Mouse (Mus musculus) embryonic facial prominence, embryonic 15.5 days (tissue): Measurements from ENCODE around the gene Kcnh8. TPM values are rescaled to one million over a fixed set of nuclear protein-coding genes. Genes with fewer than 3 reads are reported as not detected.

ENCODE experiments used
- ATAC-seq: fragments of 200-750 bp; cut with Nextera tagmentation; 2 replicates; pipeline ENCODE4 v1.8.0; 2017; ENCODE audit warnings: low read depth, moderate TSS enrichment; ENCODE audit not compliant: insufficient number of reproducible peaks, low FRiP score, low TSS enrichment
- H3K27ac ChIP-seq: fragments of 300-500 bp; sonication (generic); replicated peaks from 2 replicates; pipeline ENCODE4 v1.5.1; 2015; ENCODE audit warnings: mild to moderate bottlenecking, inconsistent platforms
- H3K27me3 ChIP-seq: fragments of 300-500 bp; sonication (generic); 2 replicates; pipeline ENCODE4 v1.6.1; 2015; ENCODE audit warnings: inconsistent platforms
- H3K36me3 ChIP-seq: fragments of 300-500 bp; sonication (generic); 2 replicates; pipeline ENCODE4 v1.6.1; 2015; ENCODE audit warnings: mild to moderate bottlenecking, inconsistent platforms
- H3K4me1 ChIP-seq: fragments of 300-500 bp; sonication (generic); 2 replicates; pipeline ENCODE4 v1.6.1; 2015; ENCODE audit warnings: inconsistent platforms
- H3K4me2 ChIP-seq: fragments of 300-500 bp; sonication (generic); replicated peaks from 2 replicates; pipeline ENCODE4 v1.6.1; 2015; ENCODE audit warnings: mild to moderate bottlenecking, inconsistent platforms
- H3K4me3 ChIP-seq: fragments of 300-500 bp; sonication (generic); replicated peaks from 2 replicates; pipeline ENCODE4 v1.5.1; 2015; ENCODE audit warnings: mild to moderate bottlenecking, inconsistent platforms
- H3K9ac ChIP-seq: fragments of 300-500 bp; sonication (generic); 2 replicates; pipeline ENCODE4 v1.6.1; 2015; ENCODE audit warnings: inconsistent platforms
- H3K9me3 ChIP-seq: fragments of 300-500 bp; sonication (generic); replicated peaks from 2 replicates; pipeline ENCODE4 v1.6.1; 2016; ENCODE audit warnings: inconsistent platforms
- WGBS: fragments of 180-500 bp; shearing (Covaris S2); methylation state at CpG from one replicate; pipeline ENCODE4 v1.1.7; 2015; 5-methylcytosine and 5-hydroxymethylcytosine counted together
- polyA plus RNA-seq: library from polyadenylated mRNA; unstranded; fragments of >200 nt; fragmentation: Nextera tagmentation; extraction: Ambion mirVana; gene quantifications from 2 replicates; pipeline ENCODE4 v1.2.1, GENCODE M21; 2015

The Kcnh8 gene
- polyA plus RNA-seq, result 0.83 and 0.87 TPM in 2 replicates

GRCm38 (mm10) chr17:52602093-52602780 is at the start of gene Kcnh8:
Gene Kcnh8, plus strand, starts transcription at chr17:52602709.
- no peak within 1 kb of the TSS for H3K9ac ChIP-seq
- ATAC-seq, result peak; percentile 70
- no peaks in the 10 kb centered on the region for H3K9me3 ChIP-seq
- peaks cover 30% of the 10 kb centered on the region for H3K27me3 ChIP-seq
- peak within 1 kb of the TSS; percentile 41 for H3K4me3 ChIP-seq
- peak within 1 kb of the TSS; percentile 71 for H3K4me2 ChIP-seq
- 1% methylated on average over 40 of the region's 40 CpGs for WGBS
- peaks cover 14% of the 10 kb centered on the region for H3K4me1 ChIP-seq
- H3K27ac ChIP-seq, result no peak within 1 kb of the TSS
- no peaks in the 10 kb centered on the region for H3K36me3 ChIP-seq

- no peak overlapping the region for H3K27ac ChIP-seq
- no peaks in the 10 kb centered on the region for H3K4me1 ChIP-seq
- no peaks in the 10 kb centered on the region for H3K36me3 ChIP-seq
- H3K9ac ChIP-seq, result no peak overlapping the region
- ATAC-seq, result no peak
- WGBS, result 25% methylated on average over 13 of the region's 13 CpGs
- no peak overlapping the region for H3K4me2 ChIP-seq
- H3K9me3 ChIP-seq, result no peaks in the 10 kb centered on the region
- H3K4me3 ChIP-seq, result no peak overlapping the region
- H3K27me3 ChIP-seq, result no peaks in the 10 kb centered on the region
Observed at GRCm38 (mm10) chr17:52559961-52560720, 42.4 kb upstream of the Kcnh8 start.

- ATAC-seq, result no peak
Observed at GRCm38 (mm10) chr17:52565467-52566155, 36.9 kb upstream of the Kcnh8 start.

GRCm38 (mm10) chr17:52569584-52570270 is 32.8 kb upstream of the Kcnh8 start:
- H3K27ac ChIP-seq, result no peak overlapping the region
- 71% methylated on average over 4 of the region's 4 CpGs for WGBS
- H3K36me3 ChIP-seq, result no peaks in the 10 kb centered on the region
- no peaks in the 10 kb centered on the region for H3K4me1 ChIP-seq
- no peaks in the 10 kb centered on the region for H3K27me3 ChIP-seq
- H3K9ac ChIP-seq, result no peak overlapping the region
- no peak overlapping the region for H3K4me2 ChIP-seq
- H3K4me3 ChIP-seq, result no peak overlapping the region
- ATAC-seq, result no peak
- no peaks in the 10 kb centered on the region for H3K9me3 ChIP-seq

More at GRCm38 (mm10) chr17:52565467-52566155, 36.9 kb upstream of the Kcnh8 start:
- no peak overlapping the region for H3K9ac ChIP-seq
- no peak overlapping the region for H3K4me2 ChIP-seq
- H3K4me3 ChIP-seq, result no peak overlapping the region
- no peaks in the 10 kb centered on the region for H3K4me1 ChIP-seq
- H3K9me3 ChIP-seq, result no peaks in the 10 kb centered on the region
- WGBS, result 46% methylated on average over 4 of the region's 4 CpGs
- H3K27me3 ChIP-seq, result no peaks in the 10 kb centered on the region
- H3K36me3 ChIP-seq, result no peaks in the 10 kb centered on the region
- no peak overlapping the region for H3K27ac ChIP-seq

GRCm38 (mm10) chr17:52572229-52572628 is 30.3 kb upstream of the Kcnh8 start:
- Histone ChIP-seq H3K4me1 (no peaks in the 10 kb centered on the region), H3K9me3 (no peaks in the 10 kb centered on the region), H3K4me2 (no peak overlapping the region), H3K9ac (no peak overlapping the region), H3K36me3 (no peaks in the 10 kb centered on the region), H3K27me3 (no peaks in the 10 kb centered on the region), H3K27ac (no peak overlapping the region), H3K4me3 (no peak overlapping the region)
- ATAC-seq, result no peak
- WGBS, result 40% methylated on average over 4 of the region's 4 CpGs

GRCm38 (mm10) chr17:52591503-52592194 is 10.9 kb upstream of the Kcnh8 start:
- H3K9me3 ChIP-seq, result no peaks in the 10 kb centered on the region
- no peak overlapping the region for H3K9ac ChIP-seq
- H3K36me3 ChIP-seq, result no peaks in the 10 kb centered on the region
- no peak overlapping the region for H3K4me3 ChIP-seq
- H3K4me2 ChIP-seq, result no peak overlapping the region
- H3K4me1 ChIP-seq, result no peaks in the 10 kb centered on the region
- H3K27me3 ChIP-seq, result no peaks in the 10 kb centered on the region
- no peak overlapping the region for H3K27ac ChIP-seq
- WGBS, result 68% methylated on average over 5 of the region's 5 CpGs
- ATAC-seq, result no peak

GRCm38 (mm10) chr17:52599141-52599540 is 3.4 kb upstream of the Kcnh8 start:
- H3K4me2 ChIP-seq, result no peak overlapping the region
- H3K27me3 ChIP-seq, result peaks cover 30% of the 10 kb centered on the region
- no peak overlapping the region for H3K27ac ChIP-seq
- H3K9ac ChIP-seq, result no peak overlapping the region
- 79% methylated on average over 3 of the region's 3 CpGs for WGBS
- H3K9me3 ChIP-seq, result no peaks in the 10 kb centered on the region
- no peak overlapping the region for H3K4me3 ChIP-seq
- no peak for ATAC-seq
- H3K4me1 ChIP-seq, result peaks cover 14% of the 10 kb centered on the region
- H3K36me3 ChIP-seq, result no peaks in the 10 kb centered on the region

- Histone ChIP-seq H3K4me1 (peaks cover 14% of the 10 kb centered on the region), H3K4me2 (peak overlapping the region; percentile 71), H3K27me3 (peaks cover 30% of the 10 kb centered on the region), H3K4me3 (peak overlapping the region; percentile 41), H3K27ac (no peak overlapping the region), H3K9ac (peak overlapping the region; percentile 23), H3K36me3 (no peaks in the 10 kb centered on the region), H3K9me3 (no peaks in the 10 kb centered on the region)
- under 1% methylated on average over 22 of the region's 22 CpGs for WGBS
- peak; percentile 80 for ATAC-seq
Observed at GRCm38 (mm10) chr17:52600882-52601371, 1.6 kb upstream of the Kcnh8 start.

- Histone ChIP-seq H3K4me2 (peak overlapping the region; percentile 71; the same call in 1 of the 2 replicates), H3K9me3 (no peaks in the 10 kb centered on the region), H3K36me3 (no peaks in the 10 kb centered on the region), H3K9ac (no peak overlapping the region), H3K27ac (no peak overlapping the region), H3K4me1 (peaks cover 14% of the 10 kb centered on the region), H3K4me3 (peak overlapping the region; percentile 30; the same call in 1 of the 2 replicates), H3K27me3 (peaks cover 30% of the 10 kb centered on the region)
- WGBS, result 3% methylated on average over 14 of the region's 14 CpGs
- no peak for ATAC-seq
Observed at GRCm38 (mm10) chr17:52602781-52603170, 267 bp downstream of the Kcnh8 start.

GRCm38 (mm10) chr17:52603411-52603810 is 902 bp downstream of the Kcnh8 start:
- Histone ChIP-seq H3K9me3 (no peaks in the 10 kb centered on the region), H3K4me1 (peaks cover 14% of the 10 kb centered on the region), H3K27ac (no peak overlapping the region), H3K9ac (no peak overlapping the region), H3K4me2 (no peak overlapping the region), H3K4me3 (no peak overlapping the region), H3K27me3 (peaks cover 30% of the 10 kb centered on the region), H3K36me3 (no peaks in the 10 kb centered on the region)
- no peak for ATAC-seq
- 3% methylated on average over 5 of the region's 5 CpGs for WGBS
